Mouse (Mus musculus): ENCODE results near the gene Hoxa6.

DNA sequence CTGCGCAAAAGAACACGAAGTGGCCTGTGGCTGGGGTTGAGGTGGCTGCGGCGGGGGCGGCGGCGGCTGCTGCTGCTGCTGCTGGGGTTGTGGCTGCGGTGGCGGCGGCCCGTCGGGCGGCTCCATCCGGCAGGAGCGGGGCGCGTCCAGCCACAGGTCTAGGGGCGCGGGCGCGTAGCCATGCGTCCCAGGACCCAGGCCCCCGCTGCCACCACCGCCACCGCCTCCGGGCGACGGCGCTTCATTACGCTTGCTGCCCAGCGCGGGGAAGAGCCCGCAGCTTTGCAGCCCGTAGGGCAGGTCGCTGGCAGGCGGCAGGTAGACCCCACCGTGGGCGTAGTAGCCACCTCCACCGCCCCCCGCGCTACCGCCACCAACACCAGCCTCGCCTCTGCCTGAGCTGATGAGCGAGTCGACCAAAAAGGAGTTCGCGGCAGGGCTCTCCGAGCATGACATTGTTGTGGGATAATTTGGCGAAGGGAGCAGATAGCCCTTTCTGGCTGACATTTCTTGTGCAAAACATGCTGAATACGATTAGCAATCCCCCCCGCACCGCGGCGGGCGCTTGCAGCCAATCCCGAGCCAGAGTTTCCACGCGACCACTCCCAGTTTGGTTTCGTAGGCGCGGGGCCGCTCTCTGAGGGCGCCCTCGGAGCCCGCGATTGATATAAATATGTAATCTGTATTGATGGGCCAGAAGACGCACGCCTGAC is 26.1 kb upstream of the Hoxa6 start:
- TF ChIP-seq POLR2A (IDR thresholded peaks at IDR 0.05; ENCODE audit: low read depth, low read length) (no peak), CTCF (IDR thresholded peaks at IDR 0.05; ENCODE audit: extremely low read depth, insufficient read length, insufficient replicate concordance, low read depth, low read length) (no peak)
